Mouse (Mus musculus) CD4-positive, CD25-positive, alpha-beta regulatory T cell, adult 2 months (primary cell): ENCODE data around the gene Gpr137.

Experiments used
- DNase-seq: peaks from one replicate; pipeline ENCODE4 v3.0.0-alpha.2; 2012; ENCODE audit warnings: low read depth, low spot score

Gene Gpr137

DNA sequence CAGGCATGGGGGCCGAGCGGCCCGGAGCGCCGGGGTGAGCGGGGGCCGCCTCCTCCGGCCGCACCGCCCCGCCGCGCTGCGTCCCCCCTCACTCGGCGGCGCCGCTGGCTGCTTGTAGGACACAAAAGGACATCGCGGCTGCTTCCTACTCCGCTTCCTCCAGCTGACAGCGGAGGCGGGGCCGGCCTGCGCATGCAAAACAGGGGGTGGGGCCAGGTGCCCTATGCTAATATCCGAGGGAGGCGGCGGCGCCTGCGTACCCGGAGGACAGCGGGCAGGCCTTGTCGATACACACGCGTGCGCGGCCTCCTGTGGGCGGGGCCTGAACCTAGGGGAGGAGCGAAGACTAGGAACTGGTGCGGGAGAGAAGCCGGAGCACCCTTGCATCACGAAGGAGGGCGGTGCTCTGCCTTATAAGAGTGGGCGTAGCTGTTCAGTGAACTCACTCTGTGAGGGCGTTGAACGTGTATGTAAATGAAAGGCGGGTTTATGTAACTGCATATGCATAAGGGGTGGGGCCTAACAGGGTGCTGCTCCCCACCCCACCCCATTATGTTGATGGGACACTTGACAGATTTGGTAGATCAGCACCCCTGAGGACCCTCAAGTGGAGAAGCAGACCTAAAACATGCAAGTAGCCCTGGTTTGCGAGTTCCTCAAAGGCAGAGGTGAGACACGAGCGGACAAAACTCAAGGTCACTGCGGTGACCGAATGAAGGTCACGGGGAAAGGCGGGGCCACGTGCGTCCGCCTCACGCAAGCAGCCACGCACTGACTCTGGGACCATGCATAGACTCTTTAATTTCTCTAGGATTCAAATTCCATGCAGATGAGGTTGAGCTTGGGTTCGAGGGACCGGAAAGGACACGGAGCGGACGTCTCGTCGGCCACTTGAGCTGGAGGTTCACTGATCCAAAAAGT, 20.4 kb downstream of the Gpr137 start, which contains the start of gene Esrra:
Esrra (minus strand) TSS at position 167 of the 921 bp plus-strand sequence.
- peak; percentile 100 for DNase-seq

DNA sequence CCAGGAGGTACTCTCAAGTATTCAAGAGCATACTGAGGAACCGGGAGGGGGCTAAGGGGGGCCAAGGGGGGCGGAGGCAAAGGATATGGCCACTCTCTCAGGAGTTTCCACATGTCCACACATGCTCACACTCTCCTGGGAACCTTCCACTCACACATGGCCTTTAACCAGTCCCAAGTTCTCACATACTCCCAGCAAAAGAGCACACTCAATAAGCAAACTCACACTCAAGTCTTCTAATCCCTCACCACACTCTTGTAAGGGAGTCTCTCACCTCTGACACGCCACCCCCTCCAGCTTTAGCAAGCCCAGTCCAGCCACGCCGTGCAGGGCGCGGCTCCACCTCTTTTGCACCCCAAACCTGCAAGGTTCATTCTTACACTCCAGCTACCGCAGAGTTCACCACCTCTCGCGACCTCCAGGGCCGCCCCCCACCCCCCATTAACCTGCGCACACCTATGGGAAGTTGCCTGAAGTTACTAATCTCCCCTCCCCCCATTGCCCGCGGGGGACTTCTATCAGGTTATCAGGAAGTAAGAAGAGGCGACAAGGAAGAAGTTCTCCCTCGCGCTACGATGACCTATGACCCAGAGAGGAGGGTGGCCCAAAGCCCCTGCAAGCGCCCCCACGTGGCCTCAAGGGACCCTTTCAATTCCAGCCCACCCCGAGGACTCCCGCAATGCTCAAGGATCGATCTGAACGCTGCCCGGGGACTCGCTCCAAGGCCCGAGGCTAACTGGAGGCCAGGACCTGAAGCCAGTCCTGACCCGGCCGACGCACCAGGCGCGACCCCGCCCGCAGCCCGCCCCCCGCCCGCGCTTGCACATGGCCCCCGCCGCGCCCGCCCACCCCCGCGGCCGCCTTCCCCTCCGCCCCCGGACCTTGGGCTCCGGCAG, 21.3 kb downstream of the Gpr137 start:
- peak; percentile 67 for DNase-seq

DNA sequence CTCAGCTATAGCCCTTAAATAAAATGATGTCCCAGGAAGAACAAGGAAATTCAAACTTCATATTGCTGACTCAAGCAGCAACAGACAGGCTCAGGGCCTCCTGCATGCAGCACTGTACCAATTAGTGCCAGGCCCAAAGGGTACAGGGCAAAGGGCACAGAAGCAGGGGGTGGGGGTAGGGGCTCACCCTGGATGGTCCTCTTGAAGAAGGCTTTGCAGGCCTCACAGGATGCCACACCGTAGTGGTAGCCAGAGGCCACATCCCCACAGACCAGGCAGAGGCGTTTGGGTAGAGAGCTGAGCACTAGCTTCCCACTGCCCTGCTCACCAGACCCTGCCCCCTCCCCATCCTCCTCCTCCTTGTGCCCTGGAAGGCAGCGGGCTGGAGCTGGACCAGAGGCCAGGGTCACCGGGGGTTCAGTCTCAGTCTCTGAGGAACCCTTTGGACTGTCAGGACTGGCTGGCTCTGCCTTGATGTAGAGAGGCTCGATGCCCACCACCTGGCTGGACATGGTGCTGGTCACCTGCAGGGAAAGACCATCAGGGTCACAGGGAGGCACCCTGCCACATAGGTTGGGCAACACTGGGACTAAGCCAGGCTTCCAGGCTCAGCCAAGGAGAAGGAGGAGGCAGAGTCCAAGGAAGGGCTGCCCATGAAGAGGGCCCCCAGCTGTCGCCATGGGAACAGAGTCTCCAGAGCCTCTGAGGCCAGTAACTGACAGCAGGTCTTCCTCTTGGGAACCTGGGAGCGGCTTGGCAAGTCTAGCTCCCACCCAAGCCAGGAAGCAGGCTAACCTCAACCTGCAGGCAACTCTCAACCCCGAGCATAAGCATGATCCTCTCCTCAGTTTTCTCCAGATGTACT, 22.2 kb downstream of the Gpr137 start:
- DNase-seq = no peak

DNA sequence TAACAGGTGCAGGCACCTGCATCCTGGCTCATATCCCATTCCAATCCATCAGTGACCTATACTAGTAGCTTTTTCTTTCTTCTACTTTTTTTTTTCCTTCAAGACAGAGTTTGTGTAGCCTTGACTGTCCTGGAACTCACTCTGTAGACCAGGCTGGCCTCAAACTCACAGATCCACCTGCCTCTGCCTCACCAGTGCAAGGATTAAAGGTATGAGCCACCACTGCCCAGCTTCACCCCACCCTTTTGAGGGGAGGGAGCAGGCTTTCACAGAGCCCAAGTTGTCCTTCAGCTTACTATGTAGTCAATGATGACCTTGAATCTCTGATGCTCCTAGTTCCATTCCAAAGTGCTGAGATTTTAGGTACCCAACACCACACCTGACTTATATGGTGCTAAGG, 22.8 kb downstream of the Gpr137 start:
- no peak for DNase-seq

DNA sequence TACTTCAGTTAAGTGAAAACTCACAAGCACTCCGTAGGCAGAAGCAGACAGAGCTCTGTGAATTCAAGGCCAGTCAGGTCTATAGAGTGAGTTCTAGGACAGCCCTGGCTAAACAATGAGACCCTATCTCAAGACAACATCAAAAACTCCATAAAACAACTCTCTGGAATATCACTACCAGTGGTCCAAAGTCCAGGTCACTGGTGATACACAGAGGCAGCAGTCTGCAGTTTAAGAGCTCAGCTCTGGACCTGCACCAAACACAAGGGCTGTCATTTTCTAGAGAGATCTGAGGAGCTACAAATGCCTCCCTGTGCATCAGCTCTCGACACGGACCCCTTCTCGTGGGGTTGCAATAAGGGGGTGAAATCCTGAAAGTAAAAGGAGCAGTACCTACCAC, 24.0 kb downstream of the Gpr137 start:
- no peak for DNase-seq

DNA sequence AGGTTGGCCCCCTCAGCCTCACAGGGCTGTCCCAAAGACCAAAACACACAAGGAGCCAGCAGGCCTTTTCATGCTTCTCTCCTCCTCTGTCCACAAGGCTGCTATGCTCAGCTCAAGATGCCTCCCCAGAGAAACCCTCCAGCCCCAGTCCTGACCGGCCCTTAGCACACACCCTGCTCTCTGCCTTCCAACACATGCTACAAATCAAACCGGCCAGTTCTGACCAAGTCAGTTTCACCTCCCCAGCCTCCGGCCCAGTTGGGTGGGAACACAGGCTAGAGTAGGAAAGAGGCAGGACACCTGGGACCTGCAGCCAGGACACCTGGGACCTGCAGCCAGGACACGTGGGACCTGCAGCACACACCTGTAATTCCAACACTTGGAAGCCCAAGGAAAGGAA, 25.8 kb downstream of the Gpr137 start:
- no peak for DNase-seq

DNA sequence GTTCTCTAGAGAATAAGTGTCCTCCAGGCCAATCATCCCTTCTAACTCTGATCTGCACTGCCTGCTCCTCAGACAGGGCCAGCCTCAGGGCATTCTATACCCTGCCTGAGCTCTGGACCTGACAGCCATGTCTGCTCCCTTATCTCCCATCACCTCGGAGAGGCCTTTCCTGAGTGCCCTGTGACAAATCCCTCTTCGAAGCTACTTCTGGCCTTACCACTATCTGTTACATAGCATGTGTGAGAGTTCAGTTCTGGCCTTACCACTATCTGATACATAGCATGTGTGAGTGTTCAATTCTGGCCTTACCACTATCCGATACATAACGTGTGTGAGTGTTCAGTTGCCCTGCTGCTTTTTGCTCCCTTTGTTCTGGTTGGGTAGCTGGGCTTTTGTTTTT, 27.0 kb downstream of the Gpr137 start:
- no peak for DNase-seq

DNA sequence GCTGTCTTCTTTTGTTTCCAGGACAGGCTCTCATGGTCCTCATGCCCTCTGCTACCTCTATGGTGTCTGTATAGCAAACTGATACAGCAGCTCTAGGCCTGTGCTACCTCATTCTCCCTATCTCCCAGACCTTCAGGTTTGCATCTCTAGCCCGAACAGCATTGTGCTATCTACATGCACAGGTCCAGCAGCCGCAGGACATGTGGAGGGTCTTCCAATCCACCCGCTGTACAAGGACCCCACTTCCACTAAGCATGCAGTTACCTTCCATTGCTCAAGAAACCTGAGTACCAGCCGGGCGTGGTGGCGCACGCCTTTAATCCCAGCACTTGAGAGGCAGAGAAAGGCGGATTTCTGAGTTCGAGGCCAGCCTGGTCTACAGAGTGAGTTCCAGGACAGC, 27.7 kb downstream of the Gpr137 start:
- DNase-seq = no peak

DNA sequence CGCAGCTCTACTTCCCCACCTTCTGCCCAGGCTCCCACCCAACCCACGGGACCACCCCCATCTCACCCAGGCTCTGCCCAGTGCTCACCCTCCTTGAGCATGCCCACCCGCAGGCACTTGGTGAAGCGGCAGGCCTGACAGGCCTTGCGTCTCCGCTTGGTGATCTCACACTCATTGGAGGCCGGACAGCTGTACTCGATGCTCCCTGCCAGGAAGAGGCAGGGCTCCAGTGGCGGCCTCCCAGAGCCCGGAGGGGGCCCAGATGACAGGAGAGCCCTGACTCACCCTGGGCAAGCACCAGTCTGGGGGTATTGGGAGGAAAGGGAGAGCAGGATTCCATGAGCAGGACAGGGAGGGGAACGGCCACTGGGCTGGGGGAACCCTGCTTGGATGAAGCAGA, 28.3 kb downstream of the Gpr137 start:
- DNase-seq = no peak

DNA sequence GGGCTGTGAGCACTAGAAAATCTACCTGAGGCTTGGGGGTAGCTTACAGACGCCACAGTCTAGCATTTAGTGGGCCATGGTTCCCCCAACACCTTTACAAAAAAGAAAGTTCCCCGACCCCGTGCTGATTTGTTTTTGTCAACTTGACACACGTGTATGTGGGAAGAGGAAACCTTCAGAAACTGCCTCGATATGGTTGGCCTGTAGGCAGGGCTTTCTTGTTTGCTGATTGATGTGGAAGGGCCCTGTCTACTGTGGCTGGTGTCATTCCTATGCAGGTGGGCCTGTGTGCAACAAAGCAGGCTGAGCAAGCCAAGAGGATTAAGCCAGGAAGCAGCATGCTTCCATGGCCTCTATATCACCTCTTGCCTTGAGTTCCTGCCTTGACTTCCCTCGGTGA, 29.2 kb downstream of the Gpr137 start:
- no peak for DNase-seq

DNA sequence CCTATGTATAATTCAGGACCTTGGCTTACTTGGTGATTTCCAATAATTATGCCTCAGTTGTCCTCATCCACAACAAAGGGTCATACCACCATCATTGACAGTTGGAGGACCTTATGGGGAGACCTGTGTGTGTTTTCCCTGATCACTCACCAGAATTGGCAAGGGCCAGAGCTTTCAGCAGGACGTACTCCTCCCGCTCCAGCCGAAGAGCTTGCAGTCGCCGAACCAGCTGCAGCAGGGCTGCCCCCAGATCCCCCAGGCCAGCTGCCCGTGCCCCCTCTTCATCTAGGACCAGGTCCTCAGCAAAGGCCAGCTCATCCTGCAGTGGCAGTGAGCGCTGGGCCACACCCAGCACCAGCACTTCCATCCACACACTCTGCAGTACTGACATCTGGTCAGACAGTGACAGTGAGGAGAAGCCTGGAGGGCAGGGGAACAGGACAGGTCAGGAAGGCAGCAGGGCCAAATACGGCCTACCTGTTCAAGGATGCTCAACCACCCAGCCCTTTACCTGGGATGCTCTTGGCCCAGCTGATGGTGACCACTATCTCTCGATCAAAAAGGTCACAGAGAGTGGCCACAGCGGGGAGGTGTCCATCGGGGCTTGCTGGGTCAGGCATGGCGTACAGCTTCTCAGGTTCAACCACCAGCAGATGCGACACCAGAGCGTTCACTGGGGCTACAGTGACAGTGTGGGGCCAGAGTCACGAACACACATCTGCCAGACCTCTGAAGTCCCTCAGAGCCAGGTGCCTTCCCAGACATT, 29.9 kb downstream of the Gpr137 start:
- no peak for DNase-seq

DNA sequence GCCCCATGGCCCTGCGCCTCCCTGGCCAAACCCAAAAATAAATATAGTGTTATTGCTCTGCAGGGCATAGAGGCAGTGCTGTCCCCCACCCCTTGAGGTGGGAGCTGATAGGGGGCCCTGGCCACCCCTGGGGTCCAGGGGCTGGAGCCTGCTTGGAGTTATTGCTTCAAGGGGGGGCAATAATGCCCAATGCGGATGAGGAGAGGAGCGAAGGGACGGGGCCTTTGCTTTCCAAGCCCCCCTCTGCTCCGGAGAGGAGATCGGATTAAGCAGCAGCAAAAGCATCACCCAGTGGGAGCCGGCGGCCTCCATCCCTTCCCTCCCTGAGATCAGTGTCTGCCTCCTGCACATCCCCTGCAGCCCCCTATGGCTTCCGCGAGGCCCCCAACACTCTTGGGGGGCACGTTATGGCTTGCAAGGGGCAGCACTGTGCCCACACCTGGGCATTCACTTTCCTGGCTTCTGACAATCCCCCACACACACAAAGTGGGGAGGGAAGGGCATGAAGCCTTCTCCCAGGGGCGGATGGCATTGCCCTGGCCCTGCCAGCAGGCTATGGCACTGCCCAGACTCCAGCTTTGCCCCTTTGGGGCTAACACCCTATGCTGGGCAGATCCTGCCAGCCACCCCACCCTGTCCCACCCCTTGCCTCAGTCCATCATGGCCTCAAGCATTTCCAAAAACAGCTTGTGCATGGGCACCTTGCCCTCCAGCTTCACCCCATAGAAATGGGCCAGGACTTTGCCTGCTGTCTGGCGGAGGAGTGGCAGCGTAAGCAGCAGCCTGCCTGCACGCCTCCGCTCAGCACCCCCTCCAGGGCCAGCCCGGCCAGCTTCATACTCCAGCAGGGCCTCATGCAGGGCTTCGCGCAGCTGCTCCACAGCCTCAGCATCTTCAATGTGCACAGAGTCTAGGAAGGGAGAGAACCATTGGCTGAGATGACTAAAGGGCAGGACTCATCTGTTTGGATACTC, 30.9 kb downstream of the Gpr137 start:
- no peak for DNase-seq

DNA sequence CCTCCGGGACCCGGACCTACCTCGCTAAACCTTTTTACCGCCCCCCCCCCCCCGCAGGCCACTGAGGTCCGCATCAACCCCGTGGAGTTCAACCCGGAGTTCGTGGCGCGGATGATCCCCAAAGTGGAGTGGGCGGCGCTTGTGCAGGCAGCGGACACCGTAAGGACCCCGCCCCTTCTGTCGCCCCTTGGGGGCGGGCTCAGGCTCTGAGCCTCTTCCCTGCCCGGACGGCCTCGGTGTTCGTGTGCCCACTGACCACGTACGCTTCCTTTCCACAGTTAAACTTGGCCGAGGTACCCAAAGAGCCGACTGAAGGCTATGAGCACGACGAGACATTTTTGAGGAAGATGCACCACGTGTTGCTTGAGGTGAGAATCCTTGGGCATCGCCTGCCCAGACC, 32.0 kb downstream of the Gpr137 start:
- DNase-seq = peak; percentile 60

DNA sequence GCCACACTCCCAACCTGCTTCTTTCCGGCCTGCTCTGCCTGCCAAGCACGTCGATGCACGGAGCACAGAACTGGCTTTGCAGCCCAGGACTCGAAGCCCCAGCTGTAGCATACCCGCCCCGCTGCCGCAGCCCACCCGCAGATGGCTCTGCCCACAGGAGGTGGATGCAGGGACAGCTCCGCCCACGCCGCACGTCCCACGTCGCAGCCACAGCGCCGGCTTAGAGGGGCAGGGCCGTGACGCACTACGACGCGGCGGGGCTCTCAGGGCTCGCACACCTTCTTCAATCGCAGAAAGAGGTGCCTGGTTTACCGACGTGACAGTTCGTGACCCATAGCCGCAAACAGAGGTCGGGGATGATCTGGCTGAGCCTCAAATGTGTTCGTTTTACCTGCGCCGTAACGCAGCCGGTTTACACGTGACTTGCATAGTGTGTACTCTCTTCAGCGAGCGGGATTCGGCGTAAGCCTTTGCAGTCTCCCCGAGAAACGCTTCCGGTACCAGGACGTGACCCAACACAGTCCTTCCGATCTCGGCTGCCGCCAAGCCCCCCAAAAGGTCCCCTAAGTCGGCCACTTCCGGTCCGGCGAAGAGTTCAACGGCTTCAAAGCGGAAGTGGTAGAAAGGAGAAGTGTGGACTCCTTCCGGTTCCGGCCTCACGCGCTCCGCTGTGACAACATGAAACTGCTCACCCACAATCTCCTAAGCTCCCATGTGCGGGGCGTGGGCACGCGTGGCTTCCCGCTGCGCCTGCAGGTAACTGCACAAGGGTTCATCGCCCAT, 32.6 kb downstream of the Gpr137 start, which contains the start of the genes Trmt112 and Prdx5:
Trmt112 (plus strand) TSS at position 192 of the 783 bp plus-strand sequence.
Prdx5 (minus strand) TSS at position 600 of the 783 bp plus-strand sequence.
- peak; percentile 95 for DNase-seq

DNA sequence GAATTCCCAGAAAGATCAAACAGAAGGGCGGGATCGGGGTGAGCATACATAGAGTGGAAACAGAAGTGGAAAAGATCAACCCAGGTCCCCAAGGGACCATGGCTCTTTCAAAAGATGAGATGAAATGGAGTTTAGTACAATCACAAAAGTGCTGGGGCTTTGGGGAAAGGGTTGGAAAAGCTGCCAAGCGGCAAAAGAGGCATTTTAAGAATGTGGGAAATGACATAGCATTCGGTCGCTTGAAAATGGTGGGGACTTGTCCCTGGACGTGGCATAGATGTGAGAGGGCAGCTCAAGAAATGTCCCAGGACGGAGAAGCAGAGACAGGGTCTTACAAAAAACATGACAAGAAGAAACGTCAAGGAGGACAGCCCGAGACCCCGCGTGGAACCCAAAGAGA, 33.3 kb downstream of the Gpr137 start:
- no peak for DNase-seq

DNA sequence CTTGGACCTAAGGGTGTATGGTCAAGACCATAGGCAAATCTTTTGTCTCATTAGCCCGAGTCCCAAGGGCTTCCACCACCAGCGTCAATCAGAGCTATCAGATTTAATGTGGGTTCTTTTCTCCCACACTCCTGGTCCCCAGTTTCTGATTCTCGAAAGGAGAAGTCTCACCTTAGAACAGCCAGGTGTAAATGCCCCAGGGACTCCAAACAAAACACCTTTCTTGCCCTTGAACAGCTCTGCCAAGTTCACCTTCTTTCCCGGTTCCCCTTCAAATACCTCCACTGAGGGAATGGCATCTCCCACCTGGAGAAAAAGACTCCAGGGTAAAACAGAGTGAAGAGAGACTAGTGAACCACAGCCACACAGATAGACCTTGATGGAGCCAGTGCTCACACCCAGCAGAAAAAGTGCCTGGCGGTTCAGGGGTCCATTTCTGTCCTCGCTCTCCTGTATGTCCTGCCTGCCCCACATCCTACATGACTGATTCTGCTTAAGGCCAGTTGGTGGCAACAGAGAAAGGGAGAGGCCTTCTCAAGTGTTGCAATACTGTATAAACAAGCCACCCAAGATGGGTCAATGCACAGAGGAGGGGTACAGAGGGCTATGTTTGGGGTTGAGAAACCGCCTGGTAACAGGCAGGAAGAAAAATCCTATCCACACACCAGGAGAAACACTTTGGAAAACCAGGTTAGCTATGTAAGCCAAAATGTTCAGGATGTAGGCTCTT, 34.3 kb downstream of the Gpr137 start:
- DNase-seq = no peak

DNA sequence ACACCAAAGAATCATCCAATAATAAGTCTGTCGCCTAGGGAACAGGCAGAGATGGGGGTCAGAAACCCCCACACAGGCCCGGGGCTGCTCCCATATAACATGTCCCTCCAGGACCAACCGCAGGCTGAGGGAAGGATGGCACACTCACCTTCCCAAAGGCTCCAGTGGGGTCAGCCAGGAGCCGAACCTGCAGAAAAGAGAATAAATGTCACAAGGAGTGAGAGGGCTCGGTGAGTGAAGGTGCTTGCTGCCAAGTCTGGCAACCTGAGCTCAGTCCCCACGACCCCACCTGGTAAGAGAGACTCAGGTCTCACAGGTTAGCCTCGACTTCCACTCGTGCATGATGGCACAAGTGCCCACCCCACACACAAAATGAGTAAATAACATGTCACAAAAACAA, 35.2 kb downstream of the Gpr137 start:
- no peak for DNase-seq

DNA sequence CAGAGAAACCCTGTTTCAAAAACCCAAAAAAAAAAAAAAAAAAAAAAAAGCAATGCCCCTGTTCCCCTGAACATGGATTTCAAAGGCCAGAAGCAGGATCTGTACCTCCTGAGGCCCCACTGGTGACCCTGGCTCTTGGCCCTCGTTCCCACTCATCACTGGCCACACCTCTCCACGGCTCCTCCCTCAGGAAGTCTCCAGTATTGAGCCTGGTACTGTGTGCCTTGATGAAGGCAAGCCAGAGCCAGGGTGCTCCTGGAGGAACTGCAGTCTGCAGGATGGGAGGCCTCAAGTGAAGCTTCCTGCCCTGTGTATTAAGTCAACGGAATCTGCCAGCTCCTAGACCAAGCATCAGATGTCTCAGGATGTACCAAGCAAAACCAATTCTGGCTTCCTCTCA, 36.1 kb downstream of the Gpr137 start:
- DNase-seq = no peak
